ENCODE assay signal across 9 mouse cellular contexts in genomic region chr12:108277341-108277841, GRCm38 (mm10). TPM values are rescaled to one million over a fixed set of nuclear protein-coding genes. Genes with fewer than 3 reads are reported as not detected.
DNase-seq lines count a peak whose midpoint lies in the region; ATAC-seq and TF ChIP-seq lines count a peak whose summit lies in the region.
"Had no signal": no experiment of that assay in that cellular context is flagged by ENCODE, and none has a peak within 500 bp of the region (broad histone marks: within the 10 kb centered on the region; RNA-seq: fewer than 3 reads in every experiment).

No protein-coding gene starts in this region.

- H3K9ac ChIP-seq in hindbrain, embryonic 14.5 days: peak overlapping the region; percentile 89
- H3K9ac ChIP-seq in neural tube, embryonic 13.5 days: peak overlapping the region; percentile 91

- H3K4me2 ChIP-seq in hindbrain, embryonic 14.5 days (replicated peaks): peak overlapping the region; percentile 94
- H3K4me2 ChIP-seq in neural tube, embryonic 13.5 days: peak overlapping the region; percentile 89

- ATAC-seq in hindbrain, embryonic 14.5 days (ENCODE audit: low FRiP score): no peak
- ATAC-seq in neural tube, embryonic 13.5 days (ENCODE audit: low read depth): no peak

- peaks cover 42% of the 10 kb centered on the region for H3K4me1 ChIP-seq in hindbrain, embryonic 14.5 days (replicated peaks; ENCODE audit: control insufficient read depth, insufficient read depth, low read length)
- peaks cover 52% of the 10 kb centered on the region for H3K4me1 ChIP-seq in neural tube, embryonic 13.5 days (replicated peaks)

- H3K4me3 ChIP-seq in layer of hippocampus, adult 2 months: no peak overlapping the region; the same call in 1 of the 2 replicates
- H3K4me3 ChIP-seq in hindbrain, embryonic 14.5 days (replicated peaks; ENCODE audit: low read length): peak overlapping the region; percentile 51
- H3K4me3 ChIP-seq in neural tube, embryonic 13.5 days: peak overlapping the region; percentile 85

- 0% methylated on average over 12 of the region's 12 CpGs for WGBS in hindbrain, embryonic 14.5 days
- 0% methylated on average over 12 of the region's 12 CpGs for WGBS in neural tube, embryonic 13.5 days

- peak; percentile 32 for TF ChIP-seq CTCF in layer of hippocampus, adult 2 months (conservative IDR thresholded peaks at IDR 0.05)

- no peaks in the 10 kb centered on the region for H3K36me3 ChIP-seq in hindbrain, embryonic 14.5 days (replicated peaks; ENCODE audit: control insufficient read depth, insufficient read depth)
- H3K36me3 ChIP-seq in neural tube, embryonic 13.5 days: no peaks in the 10 kb centered on the region

- DNase-seq in layer of hippocampus, adult 2 months (ENCODE audit: low spot score in 2 of 2): no peak
- no peak for DNase-seq in layer of hippocampus, adult 9-11 months
- peak; percentile 70 for DNase-seq in embryo, embryonic 10 days (ENCODE audit: low spot score)
- DNase-seq in hindbrain, embryonic 14.5 days (ENCODE audit: low spot score): peak; percentile 56
- no peak for DNase-seq in layer of hippocampus, adult 18-20 months (ENCODE audit: low spot score in 2 of 2)
- no peak for DNase-seq in left cerebral cortex, postnatal 4 days
- no peak for DNase-seq in thymus, postnatal 14 days

- intact Hi-C loops in left cerebral cortex, postnatal 4 days (cut with DNase I): no loop called here

- H3K27me3 ChIP-seq in hindbrain, embryonic 14.5 days (ENCODE audit: control insufficient read depth, insufficient read depth, low read length): no peaks in the 10 kb centered on the region
- H3K27me3 ChIP-seq in neural tube, embryonic 13.5 days: no peaks in the 10 kb centered on the region

- no peak overlapping the region for H3K27ac ChIP-seq in layer of hippocampus, adult 2 months
- peak overlapping the region; percentile 98 for H3K27ac ChIP-seq in hindbrain, embryonic 14.5 days
- H3K27ac ChIP-seq in neural tube, embryonic 13.5 days (replicated peaks): peak overlapping the region; percentile 99
- H3K27ac ChIP-seq: macrophage had no signal

- H3K9me3 ChIP-seq in hindbrain, embryonic 14.5 days (ENCODE audit: control insufficient read depth, low read length): no peaks in the 10 kb centered on the region
- no peaks in the 10 kb centered on the region for H3K9me3 ChIP-seq in neural tube, embryonic 13.5 days

RNA-seq across cellular contexts. Expression of gene Ccdc85c, which starts 2.2 kb away (rescaled TPM):
- total RNA-seq in layer of hippocampus, adult 2 months (2021): 10 to 100 TPM; 68.4 to 68.5 TPM
- 13.9 and 16.5 TPM in 2 replicates for polyA plus RNA-seq in hindbrain, embryonic 14.5 days (2014; fragmentation: Nextera tagmentation; extraction: Ambion mirVana)
- 14.5 and 15.8 TPM in 2 replicates for polyA plus RNA-seq in neural tube, embryonic 13.5 days (2015; fragmentation: Nextera tagmentation; extraction: Ambion mirVana)
- 10 to 100 TPM; 66.1 to 72.5 TPM for total RNA-seq in layer of hippocampus, adult 18-20 months (2021)
- total RNA-seq in left cerebral cortex, postnatal 4 days (2021): 10 to 100 TPM; 60.2 to 64.1 TPM

RNA-seq across cellular contexts. Expression of gene Hhipl1, which starts 28.7 kb away (rescaled TPM):
- 1 to 10 TPM; 5.1 to 6.4 TPM for total RNA-seq in layer of hippocampus, adult 2 months (2021)
- 1.8 and 1.9 TPM in 2 replicates for polyA plus RNA-seq in hindbrain, embryonic 14.5 days (2014; fragmentation: Nextera tagmentation; extraction: Ambion mirVana)
- 1.6 TPM in 2 replicates for polyA plus RNA-seq in neural tube, embryonic 13.5 days (2015; fragmentation: Nextera tagmentation; extraction: Ambion mirVana)
- total RNA-seq in layer of hippocampus, adult 18-20 months (2021): 1 to 10 TPM; 6.1 to 6.4 TPM
- total RNA-seq in left cerebral cortex, postnatal 4 days (2021): 1 to 10 TPM; 6.3 to 6.6 TPM
- polyA plus RNA-seq: macrophage had no signal

RNA-seq across cellular contexts. Expression of gene Cyp46a1, which starts 56.8 kb away (rescaled TPM):
- 100 to 1,000 TPM; 169 TPM for total RNA-seq in layer of hippocampus, adult 2 months (2021)
- polyA plus RNA-seq in hindbrain, embryonic 14.5 days (2014; fragmentation: Nextera tagmentation; extraction: Ambion mirVana): 22.7 and 23.5 TPM in 2 replicates
- 14.9 and 15.8 TPM in 2 replicates for polyA plus RNA-seq in neural tube, embryonic 13.5 days (2015; fragmentation: Nextera tagmentation; extraction: Ambion mirVana)
- total RNA-seq in layer of hippocampus, adult 18-20 months (2021): 100 to 1,000 TPM; 159 to 175 TPM
- 10 to 100 TPM; 65.7 to 78.6 TPM for total RNA-seq in left cerebral cortex, postnatal 4 days (2021)
- polyA plus RNA-seq: macrophage had no signal

Comparison
In these comparisons a context has a peak if more than half of its experiments do, and no peak if none do; other contexts are left out.
1. DNase-seq: peak in embryo, embryonic 10 days (single experiment) and hindbrain, embryonic 14.5 days (single experiment); none in layer of hippocampus, adult 2 months (0 of 2), layer of hippocampus, adult 9-11 months (single experiment), layer of hippocampus, adult 18-20 months (0 of 2), left cerebral cortex, postnatal 4 days (single experiment) and thymus, postnatal 14 days (single experiment).